Mouse (Mus musculus): ENCODE data around the gene Parp3. TPM values are rescaled to one million over a fixed set of nuclear protein-coding genes. Genes with fewer than 3 reads are reported as not detected.

Parp3 gene
- total and polyA plus RNA-seq, 3 experiments, result 0.85 to 3.2 TPM; not detected in 1

GRCm38 (mm10) chr9:106433389-106433788 lies 43.4 kb downstream of the Parp3 start:
- Histone ChIP-seq H3K4me3 (ENCODE audit: low read depth, low read length) (peak overlapping the region; percentile 21; the same call in 1 of the 2 replicates), H3K36me3 (replicated peaks) (peaks cover 69% of the 10 kb centered on the region), H3K9me3 (replicated peaks) (no peaks in the 10 kb centered on the region), H3K27me3 (ENCODE audit: insufficient read depth, low read length) (no peaks in the 10 kb centered on the region), H3K4me1 (ENCODE audit: insufficient read depth, low read depth, low read length) (peaks cover 75% of the 10 kb centered on the region)
- DNase-seq (ENCODE audit: low spot score) (no peak), ATAC-seq (ENCODE audit: extremely low read depth, insufficient number of reproducible peaks, low FRiP score, poor library complexity, severe bottlenecking) (no peak)
- no peak for TF ChIP-seq GATA2 (IDR thresholded peaks at IDR 0.05; ENCODE audit: borderline replicate concordance, low read depth, low read length)
- no peak for TF ChIP-seq GATA1 (IDR thresholded peaks at IDR 0.05; ENCODE audit: borderline replicate concordance, low read length)
- TF ChIP-seq CTCF (IDR thresholded peaks at IDR 0.05; ENCODE audit: low read depth, low read length), result no peak
- no peak for TF ChIP-seq TAL1 (conservative IDR thresholded peaks at IDR 0.05; ENCODE audit: low read depth, low read length)
- TF ChIP-seq POLR2AphosphoS5 (IDR thresholded peaks at IDR 0.05; ENCODE audit: insufficient replicate concordance, low read depth, low read length), result no peak; the same call in 1 of the 2 replicates

- Histone ChIP-seq H3K4me1 (ENCODE audit: insufficient read depth, low read depth, low read length) (peaks cover 45% of the 10 kb centered on the region), H3K27me3 (ENCODE audit: insufficient read depth, low read length) (0 out of 2 replicates have a peak, but pooled peaks cover 3% of the 10 kb centered on the region), H3K4me3 (ENCODE audit: low read depth, low read length) (peak overlapping the region; percentile 92), H3K36me3 (replicated peaks) (peaks cover 50% of the 10 kb centered on the region), H3K9me3 (replicated peaks) (no peaks in the 10 kb centered on the region)
- TF ChIP-seq CTCF (IDR thresholded peaks at IDR 0.05; ENCODE audit: low read depth, low read length), result no peak
- no peak for TF ChIP-seq POLR2AphosphoS5 (IDR thresholded peaks at IDR 0.05; ENCODE audit: insufficient replicate concordance, low read depth, low read length)
- no peak for TF ChIP-seq GATA1 (IDR thresholded peaks at IDR 0.05; ENCODE audit: borderline replicate concordance, low read length)
- TF ChIP-seq TAL1 (conservative IDR thresholded peaks at IDR 0.05; ENCODE audit: low read depth, low read length), result no peak
- DNase-seq (ENCODE audit: low spot score) (no peak), ATAC-seq (ENCODE audit: extremely low read depth, insufficient number of reproducible peaks, low FRiP score, poor library complexity, severe bottlenecking) (no peak)
These were observed 46.8 kb downstream of the Parp3 start for GRCm38 (mm10) chr9:106430015-106430264.

- H3K27me3 ChIP-seq (ENCODE audit: insufficient read depth, low read length), result 0 out of 2 replicates have a peak, but pooled peaks cover 3% of the 10 kb centered on the region
These were observed 47.3 kb downstream of the Parp3 start, which contains the start of gene Rpl29 for GRCm38 (mm10) chr9:106429221-106430014. Rpl29 (plus strand) TSS chr9:106429454.

GRCm38 (mm10) chr9:106428719-106429220 lies 48.0 kb downstream of the Parp3 start:
- H3K4me3 ChIP-seq (ENCODE audit: low read depth, low read length), result peak overlapping the region; percentile 92
- H3K9me3 ChIP-seq (replicated peaks), result no peaks in the 10 kb centered on the region
- H3K36me3 ChIP-seq (replicated peaks), result peaks cover 38% of the 10 kb centered on the region
- peaks cover 34% of the 10 kb centered on the region for H3K4me1 ChIP-seq (ENCODE audit: insufficient read depth, low read depth, low read length)
- no peak for DNase-seq (ENCODE audit: low spot score)
- H3K27me3 ChIP-seq (ENCODE audit: insufficient read depth, low read length), result 0 out of 2 replicates have a peak, but pooled peaks cover 3% of the 10 kb centered on the region
- no peak for TF ChIP-seq CTCF (IDR thresholded peaks at IDR 0.05; ENCODE audit: low read depth, low read length)
- TF ChIP-seq TAL1 (conservative IDR thresholded peaks at IDR 0.05; ENCODE audit: low read depth, low read length), result no peak
- no peak for TF ChIP-seq GATA1 (IDR thresholded peaks at IDR 0.05; ENCODE audit: borderline replicate concordance, low read length)
- TF ChIP-seq GATA2 (IDR thresholded peaks at IDR 0.05; ENCODE audit: borderline replicate concordance, low read depth, low read length), result no peak
- no peak for TF ChIP-seq POLR2AphosphoS5 (IDR thresholded peaks at IDR 0.05; ENCODE audit: insufficient replicate concordance, low read depth, low read length)
- no peak for ATAC-seq (ENCODE audit: extremely low read depth, insufficient number of reproducible peaks, low FRiP score, poor library complexity, severe bottlenecking)

More at GRCm38 (mm10) chr9:106429221-106430014, 47.3 kb downstream of the Parp3 start, which contains the start of gene Rpl29:
- TF ChIP-seq POLR2AphosphoS5 (IDR thresholded peaks at IDR 0.05; ENCODE audit: insufficient replicate concordance, low read depth, low read length) (no peak), CTCF (IDR thresholded peaks at IDR 0.05; ENCODE audit: low read depth, low read length) (no peak), GATA1 (IDR thresholded peaks at IDR 0.05; ENCODE audit: borderline replicate concordance, low read length) (no peak), TAL1 (conservative IDR thresholded peaks at IDR 0.05; ENCODE audit: low read depth, low read length) (no peak), GATA2 (IDR thresholded peaks at IDR 0.05; ENCODE audit: borderline replicate concordance, low read depth, low read length) (no peak)
- Histone ChIP-seq H3K36me3 (replicated peaks) (peaks cover 44% of the 10 kb centered on the region), H3K4me1 (ENCODE audit: insufficient read depth, low read depth, low read length) (peaks cover 40% of the 10 kb centered on the region), H3K4me3 (ENCODE audit: low read depth, low read length) (peak within 1 kb of the TSS; percentile 92), H3K9me3 (replicated peaks) (no peaks in the 10 kb centered on the region)
- ATAC-seq (ENCODE audit: extremely low read depth, insufficient number of reproducible peaks, low FRiP score, poor library complexity, severe bottlenecking), result peak; percentile 86
- DNase-seq (ENCODE audit: low spot score), result no peak

- TF ChIP-seq GATA2 (IDR thresholded peaks at IDR 0.05; ENCODE audit: borderline replicate concordance, low read depth, low read length), result no peak
- TF ChIP-seq CTCF (IDR thresholded peaks at IDR 0.05; ENCODE audit: low read depth, low read length), result peak; percentile 71
- peaks cover 34% of the 10 kb centered on the region for H3K4me1 ChIP-seq (ENCODE audit: insufficient read depth, low read depth, low read length)
- H3K27me3 ChIP-seq (ENCODE audit: insufficient read depth, low read length), result peaks cover 47% of the 10 kb centered on the region
- no peaks in the 10 kb centered on the region for H3K9me3 ChIP-seq (replicated peaks)
- DNase-seq (ENCODE audit: low spot score) (peak; percentile 59), ATAC-seq (ENCODE audit: extremely low read depth, insufficient number of reproducible peaks, low FRiP score, poor library complexity, severe bottlenecking) (peak; percentile 49)
- no peaks in the 10 kb centered on the region for H3K36me3 ChIP-seq (replicated peaks)
- H3K4me3 ChIP-seq (ENCODE audit: low read depth, low read length), result no peak overlapping the region
These were observed 54.9 kb downstream of the Parp3 start for GRCm38 (mm10) chr9:106421865-106422160.

- Histone ChIP-seq H3K27me3 (ENCODE audit: insufficient read depth, low read length) (peaks cover 47% of the 10 kb centered on the region), H3K4me1 (ENCODE audit: insufficient read depth, low read depth, low read length) (peaks cover 34% of the 10 kb centered on the region), H3K36me3 (replicated peaks) (no peaks in the 10 kb centered on the region), H3K4me3 (ENCODE audit: low read depth, low read length) (no peak overlapping the region), H3K9me3 (replicated peaks) (no peaks in the 10 kb centered on the region)
- no peak for DNase-seq (ENCODE audit: low spot score)
- no peak for ATAC-seq (ENCODE audit: extremely low read depth, insufficient number of reproducible peaks, low FRiP score, poor library complexity, severe bottlenecking)
- no peak for TF ChIP-seq POLR2AphosphoS5 (IDR thresholded peaks at IDR 0.05; ENCODE audit: insufficient replicate concordance, low read depth, low read length)
- TF ChIP-seq GATA1 (IDR thresholded peaks at IDR 0.05; ENCODE audit: borderline replicate concordance, low read length), result no peak
- TF ChIP-seq GATA2 (IDR thresholded peaks at IDR 0.05; ENCODE audit: borderline replicate concordance, low read depth, low read length), result no peak
- no peak for TF ChIP-seq CTCF (IDR thresholded peaks at IDR 0.05; ENCODE audit: low read depth, low read length)
- no peak for TF ChIP-seq TAL1 (conservative IDR thresholded peaks at IDR 0.05; ENCODE audit: low read depth, low read length)
These were observed 55.5 kb downstream of the Parp3 start for GRCm38 (mm10) chr9:106421033-106421864.

All from G1E (cell line).